Mouse (Mus musculus): Measurements from ENCODE around the gene 4932438H23Rik. TPM values are rescaled to one million over a fixed set of nuclear protein-coding genes. Genes with fewer than 3 reads are reported as not detected.

Gene 4932438H23Rik
- polyA plus RNA-seq, 1 experiment from 2014 or later, result 0.31 TPM

- DNase-seq (ENCODE audit: low spot score), result no peak
These were observed 84.3 kb downstream of the 4932438H23Rik start for GRCm38 (mm10) chr16:91010581-91011020.

GRCm38 (mm10) chr16:91009942-91010529 is 84.9 kb downstream of the 4932438H23Rik start:
- DNase-seq (ENCODE audit: low spot score), result peak; percentile 37

GRCm38 (mm10) chr16:91004915-91005538 is 89.9 kb downstream of the 4932438H23Rik start:
- DNase-seq (ENCODE audit: low spot score), result no peak

Other genes starting within 250 kb of the 4932438H23Rik start
- gene Cfap298, start 160.0 kb downstream of the 4932438H23Rik start, polyA plus RNA-seq (2015; fragmentation: Nextera tagmentation; extraction: Ambion mirVana), result 61.4 and 62.9 TPM in 2 replicates
- 11.5 and 16.2 TPM in 2 replicates for gene Synj1, start 83.8 kb downstream of the 4932438H23Rik start, polyA plus RNA-seq (2015; fragmentation: Nextera tagmentation; extraction: Ambion mirVana)
- 38.9 and 42.5 TPM in 2 replicates for gene Paxbp1, start 50.6 kb downstream of the 4932438H23Rik start, polyA plus RNA-seq (2015; fragmentation: Nextera tagmentation; extraction: Ambion mirVana)
- gene Olig2, start 130.3 kb upstream of the 4932438H23Rik start, polyA plus RNA-seq (2015; fragmentation: Nextera tagmentation; extraction: Ambion mirVana), result 0.05 TPM in 1 of 2 replicates, not detected in the other
- gene Olig1, start 174.7 kb upstream of the 4932438H23Rik start, polyA plus RNA-seq (2015; fragmentation: Nextera tagmentation; extraction: Ambion mirVana), result 0.13 and 0.16 TPM in 2 replicates